Mouse (Mus musculus) megakaryocyte, embryonic 14.5 days (primary cell): Measurements from ENCODE around the gene Pigs.

ENCODE experiments used
- FLI1 ChIP-seq: IDR thresholded peaks from 2 replicates; pipeline ENCODE4 v1.6.1; 2012; ENCODE audit warnings: low read length, inconsistent platforms, mixed read lengths
- GATA1 ChIP-seq: IDR thresholded peaks from 3 replicates; pipeline ENCODE4 v1.6.1; 2012; ENCODE audit warnings: mixed read lengths, low read length, inconsistent platforms, borderline replicate concordance

DNA sequence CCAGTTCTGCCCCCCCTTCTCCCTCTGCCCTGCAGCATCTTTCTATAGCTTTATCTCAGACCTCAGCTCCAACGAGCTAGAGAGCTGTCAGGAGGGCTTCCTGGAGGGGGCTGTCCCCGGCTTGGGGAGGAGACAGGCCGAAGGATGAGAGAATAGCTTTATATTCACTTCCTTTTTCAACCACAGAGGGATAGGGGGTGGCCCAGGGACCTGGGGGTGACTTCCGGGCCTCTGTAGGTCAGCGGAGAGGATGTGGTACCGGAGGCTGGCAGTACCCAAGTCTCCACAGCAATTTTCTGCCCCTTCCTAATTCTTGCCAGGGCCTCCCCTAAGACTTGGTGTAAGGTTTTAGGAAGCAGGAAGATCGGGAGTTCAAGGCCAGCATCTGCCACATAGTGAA is 17.6 kb downstream of the Pigs start:
- no peak for TF ChIP-seq GATA1
- TF ChIP-seq FLI1, result peak; percentile 81
